Mouse (Mus musculus) ovary, postnatal 14 days (tissue): ENCODE results near the gene Ifih1.

Experiments used
- DNase-seq: peaks from one replicate; pipeline ENCODE4 v3.0.0; 2022; ENCODE audit warnings: low spot score

Gene Ifih1

GRCm38 (mm10) chr2:62630446-62630845 lies 15.6 kb downstream of the Ifih1 start:
- DNase-seq: no peak

- no peak for DNase-seq
Observed at GRCm38 (mm10) chr2:62628356-62628755, 17.7 kb downstream of the Ifih1 start.

- no peak for DNase-seq
Observed at GRCm38 (mm10) chr2:62627728-62628127, 18.3 kb downstream of the Ifih1 start.

GRCm38 (mm10) chr2:62623024-62623441 lies 23.0 kb downstream of the Ifih1 start:
- no peak for DNase-seq

- DNase-seq: no peak
Observed at GRCm38 (mm10) chr2:62619679-62620078, 26.4 kb downstream of the Ifih1 start.

- DNase-seq: no peak
Observed at GRCm38 (mm10) chr2:62618934-62619341, 27.1 kb downstream of the Ifih1 start.

- no peak for DNase-seq
Observed at GRCm38 (mm10) chr2:62613133-62613532, 32.9 kb downstream of the Ifih1 start.

- no peak for DNase-seq
Observed at GRCm38 (mm10) chr2:62606205-62606604, 39.9 kb downstream of the Ifih1 start.

GRCm38 (mm10) chr2:62603530-62603929 lies 42.5 kb downstream of the Ifih1 start:
- DNase-seq: no peak

GRCm38 (mm10) chr2:62596586-62596985 lies 49.5 kb downstream of the Ifih1 start:
- no peak for DNase-seq

- no peak for DNase-seq
Observed at GRCm38 (mm10) chr2:62594491-62594890, 51.6 kb downstream of the Ifih1 start.

GRCm38 (mm10) chr2:62591555-62591954 lies 54.5 kb downstream of the Ifih1 start:
- no peak for DNase-seq

GRCm38 (mm10) chr2:62589333-62589732 lies 56.7 kb downstream of the Ifih1 start:
- DNase-seq: no peak

- DNase-seq: no peak
Observed at GRCm38 (mm10) chr2:62585769-62586168, 60.3 kb downstream of the Ifih1 start.

GRCm38 (mm10) chr2:62574962-62575361 lies 71.1 kb downstream of the Ifih1 start:
- no peak for DNase-seq

- no peak for DNase-seq
Observed at GRCm38 (mm10) chr2:62574250-62574649, 71.8 kb downstream of the Ifih1 start.

- peak; percentile 7 for DNase-seq
Observed at GRCm38 (mm10) chr2:62573753-62574159, 72.3 kb downstream of the Ifih1 start, which contains the start of gene Fap. Fap (minus strand) TSS chr2:62574075.

- no peak for DNase-seq
Observed at GRCm38 (mm10) chr2:62573099-62573752, 72.8 kb downstream of the Ifih1 start.

- DNase-seq: no peak
Observed at GRCm38 (mm10) chr2:62564687-62565086, 81.4 kb downstream of the Ifih1 start.

GRCm38 (mm10) chr2:62562661-62563485 lies 83.2 kb downstream of the Ifih1 start:
- DNase-seq: no peak

- DNase-seq: no peak
Observed at GRCm38 (mm10) chr2:62557417-62557816, 88.6 kb downstream of the Ifih1 start.

GRCm38 (mm10) chr2:62556349-62556748 lies 89.7 kb downstream of the Ifih1 start:
- no peak for DNase-seq

- DNase-seq: no peak
Observed at GRCm38 (mm10) chr2:62549659-62550058, 96.4 kb downstream of the Ifih1 start.
